Mouse (Mus musculus) heart, embryonic 14.5 days (tissue): Measurements from ENCODE around the gene Rrp1. TPM values are rescaled to one million over a fixed set of nuclear protein-coding genes. Genes with fewer than 3 reads are reported as not detected.
"Not testable (repeated sequence)": the region's sequence is repeated elsewhere in the genome, so short reads cannot be mapped to it uniquely, and the experiment has no call there.

Experiments used
- ATAC-seq: fragments of 200-750 bp; cut with Nextera tagmentation; 2 replicates; pipeline ENCODE4 v1.8.0; 2017; ENCODE audit warnings: low read depth, moderate TSS enrichment; ENCODE audit not compliant: insufficient number of reproducible peaks, insufficient read depth, low FRiP score
- H3K27ac ChIP-seq, 2 experiments: fragments of 200-500 bp in 1 of 2; fragments of 300-500 bp in 1 of 2; sonication (generic) in 1 of 2; replicated peaks in 1 of 2; 2 replicates each; pipeline ENCODE4 v1.5.1; 2012 to 2014; ENCODE audit warnings: low read depth in 2 of 2, low read length in 2 of 2, control low read depth in 1 of 2, mild to moderate bottlenecking in 1 of 2, mixed read lengths in 1 of 2; ENCODE audit not compliant: control insufficient read depth in 1 of 2, insufficient read depth in 1 of 2
- H3K27me3 ChIP-seq: fragments of 300-500 bp; sonication (generic); 2 replicates; pipeline ENCODE4 v1.6.1; 2014; ENCODE audit warnings: mild to moderate bottlenecking, low read length, control low read depth; ENCODE audit not compliant: control insufficient read depth, insufficient read depth
- H3K36me3 ChIP-seq: fragments of 300-500 bp; sonication (generic); 2 replicates; pipeline ENCODE4 v1.6.1; 2014; ENCODE audit warnings: mild to moderate bottlenecking, control low read depth, low read length, mixed read lengths; ENCODE audit not compliant: control insufficient read depth, insufficient read depth
- H3K4me1 ChIP-seq, 2 experiments: fragments of 200-500 bp in 1 of 2; fragments of 300-500 bp in 1 of 2; sonication (generic) in 1 of 2; 2 replicates each; pipeline ENCODE4 v1.6.1; 2012 to 2014; ENCODE audit warnings: low read length in 2 of 2, control low read depth in 1 of 2, mixed read lengths in 1 of 2; ENCODE audit not compliant: control insufficient read depth in 2 of 2, insufficient read depth in 2 of 2
- H3K4me2 ChIP-seq: fragments of 300-500 bp; sonication (generic); 2 replicates; pipeline ENCODE4 v1.6.1; 2014; ENCODE audit warnings: mild to moderate bottlenecking, low read length
- H3K4me3 ChIP-seq, 2 experiments: fragments of 200-500 bp in 1 of 2; fragments of 300-500 bp in 1 of 2; sonication (generic) in 1 of 2; 2 replicates each; pipeline ENCODE4 v1.5.1; 2012 to 2014; ENCODE audit warnings: low read length in 2 of 2, mild to moderate bottlenecking in 2 of 2, control low read depth in 1 of 2, low read depth in 1 of 2, moderate library complexity in 1 of 2; ENCODE audit not compliant: control insufficient read depth in 1 of 2, insufficient read depth in 1 of 2
- H3K9ac ChIP-seq: fragments of 300-500 bp; sonication (generic); 2 replicates; pipeline ENCODE4 v1.6.1; 2014; ENCODE audit warnings: mild to moderate bottlenecking, low read length
- H3K9me3 ChIP-seq: fragments of 300-500 bp; sonication (generic); 2 replicates; pipeline ENCODE4 v1.6.1; 2016; ENCODE audit warnings: low read length, control low read depth; ENCODE audit not compliant: control insufficient read depth
- WGBS: fragments of 180-500 bp; shearing (Covaris S2); extraction: QIAGEN DNeasy Blood & Tissue Kit; methylation state at CpG from one replicate; pipeline ENCODE4 v1.1.7; 2014; 5-methylcytosine and 5-hydroxymethylcytosine counted together
- polyA plus RNA-seq: library from polyadenylated mRNA; unstranded; fragments of >200 nt; fragmentation: Nextera tagmentation; extraction: Ambion mirVana; gene quantifications from 2 replicates; pipeline ENCODE4 v1.2.1, GENCODE M21; 2014

Rrp1 gene
- polyA plus RNA-seq, 1 experiment from 2014 or later, result 191 TPM

GRCm38 (mm10) chr10:78364106-78364505 is 48.7 kb downstream of the Rrp1 start:
- WGBS, result 43% methylated on average over 2 of the region's 2 CpGs
- Histone ChIP-seq H3K4me3 (no peak overlapping the region), H3K4me1 (peaks cover 15 to 16% of the 10 kb centered on the region in 2 experiments), H3K36me3 (no peaks in the 10 kb centered on the region), H3K27ac (no peak overlapping the region), H3K27me3 (no peaks in the 10 kb centered on the region), H3K9me3 (no peaks in the 10 kb centered on the region), H3K9ac (no peak overlapping the region), H3K4me2 (no peak overlapping the region)
- no peak for ATAC-seq

GRCm38 (mm10) chr10:78363366-78363765 is 49.5 kb downstream of the Rrp1 start:
- Histone ChIP-seq H3K4me1 (peaks cover 15 to 16% of the 10 kb centered on the region in 2 experiments), H3K9me3 (no peaks in the 10 kb centered on the region), H3K27ac (no peak overlapping the region), H3K36me3 (no peaks in the 10 kb centered on the region), H3K9ac (no peak overlapping the region), H3K4me3 (no peak overlapping the region), H3K4me2 (no peak overlapping the region), H3K27me3 (no peaks in the 10 kb centered on the region)
- no peak for ATAC-seq
- WGBS, result 87% methylated on average over 6 of the region's 6 CpGs

- WGBS, result 60% methylated on average over 2 of the region's 2 CpGs
- H3K27ac ChIP-seq, result no peak overlapping the region
- ATAC-seq, result no peak
Observed at GRCm38 (mm10) chr10:78361951-78362350, 50.9 kb downstream of the Rrp1 start.

GRCm38 (mm10) chr10:78360290-78360711 is 52.5 kb downstream of the Rrp1 start:
- H3K36me3 ChIP-seq, result no peaks in the 10 kb centered on the region
- no peak overlapping the region for H3K9ac ChIP-seq
- ATAC-seq, result no peak
- H3K4me2 ChIP-seq, result no peak overlapping the region
- H3K4me1 ChIP-seq, result no peaks in the 10 kb centered on the region
- H3K27me3 ChIP-seq, result no peaks in the 10 kb centered on the region
- H3K27ac ChIP-seq, result no peak overlapping the region
- H3K9me3 ChIP-seq, result no peaks in the 10 kb centered on the region
- no peak overlapping the region for H3K4me3 ChIP-seq
- WGBS, result 64% methylated on average over 3 of the region's 3 CpGs

More at GRCm38 (mm10) chr10:78361951-78362350, 50.9 kb downstream of the Rrp1 start:
- H3K4me1 ChIP-seq, result peaks cover 9 to 11% of the 10 kb centered on the region in 2 experiments
- H3K36me3 ChIP-seq, result no peaks in the 10 kb centered on the region
- no peaks in the 10 kb centered on the region for H3K27me3 ChIP-seq
- H3K4me3 ChIP-seq, result no peak overlapping the region
- no peaks in the 10 kb centered on the region for H3K9me3 ChIP-seq
- no peak overlapping the region for H3K9ac ChIP-seq
- no peak overlapping the region for H3K4me2 ChIP-seq

- not testable (repeated sequence) for H3K4me3 ChIP-seq, H3K9me3 ChIP-seq, H3K4me1 ChIP-seq, H3K36me3 ChIP-seq, ATAC-seq, H3K27ac ChIP-seq, H3K9ac ChIP-seq, H3K27me3 ChIP-seq, H3K4me2 ChIP-seq
- WGBS, result 76% methylated on average over 3 of the region's 3 CpGs
Observed at GRCm38 (mm10) chr10:78358999-78359398, 53.8 kb downstream of the Rrp1 start.

GRCm38 (mm10) chr10:78358266-78358665 is 54.6 kb downstream of the Rrp1 start:
- WGBS, result 79% methylated on average over 4 of the region's 4 CpGs
- no peaks in the 10 kb centered on the region for H3K27me3 ChIP-seq
- no peak overlapping the region for H3K9ac ChIP-seq
- H3K27ac ChIP-seq, result no peak overlapping the region
- no peaks in the 10 kb centered on the region for H3K4me1 ChIP-seq
- H3K9me3 ChIP-seq, result no peaks in the 10 kb centered on the region
- H3K4me2 ChIP-seq, result no peak overlapping the region
- H3K4me3 ChIP-seq, result no peak overlapping the region
- no peak for ATAC-seq
- no peaks in the 10 kb centered on the region for H3K36me3 ChIP-seq

GRCm38 (mm10) chr10:78357742-78358141 is 55.1 kb downstream of the Rrp1 start:
- 75% methylated on average over 5 of the region's 5 CpGs for WGBS
- Histone ChIP-seq H3K9me3 (no peaks in the 10 kb centered on the region), H3K4me1 (peaks cover 2% of the 10 kb centered on the region in 2 experiments; a peak in 3 of 4 replicates), H3K36me3 (no peaks in the 10 kb centered on the region), H3K9ac (no peak overlapping the region), H3K4me3 (no peak overlapping the region), H3K27me3 (no peaks in the 10 kb centered on the region), H3K27ac (no peak overlapping the region), H3K4me2 (no peak overlapping the region)
- ATAC-seq, result no peak

- no peak overlapping the region for H3K9ac ChIP-seq
- no peak overlapping the region for H3K4me2 ChIP-seq
- H3K4me3 ChIP-seq, result no peak overlapping the region
- 81% methylated on average over 1 of the region's 1 CpGs for WGBS
- H3K36me3 ChIP-seq, result no peaks in the 10 kb centered on the region
- no peaks in the 10 kb centered on the region for H3K9me3 ChIP-seq
- no peak for ATAC-seq
- H3K27me3 ChIP-seq, result no peaks in the 10 kb centered on the region
- peaks cover 5 to 10% of the 10 kb centered on the region in 2 experiments for H3K4me1 ChIP-seq
- no peak overlapping the region for H3K27ac ChIP-seq
Observed at GRCm38 (mm10) chr10:78355931-78356593, 56.8 kb downstream of the Rrp1 start.
